Mouse (Mus musculus) left cerebral cortex, adult 18-20 months (tissue): ENCODE measurements at regions not wholly inside any gene's neighbourhood (a gene's known extent, or its start where the extent isn't known, plus 50 kb on each side); places are given as distances from the start of the nearest gene placed in this dataset.
A peak's percentile ranks its signal among the peaks of the same experiment; 100 is the strongest.
"Not testable (repeated sequence)": the region's sequence is repeated elsewhere in the genome, so short reads cannot be mapped to it uniquely, and the experiment has no call there.

Experiments
- DNase-seq, 2 experiments: peaks; one replicate each; pipeline ENCODE4 v3.0.0; 2021 to 2022; ENCODE audit warnings: low spot score in 2 of 2, mixed read lengths in 1 of 2

DNA sequence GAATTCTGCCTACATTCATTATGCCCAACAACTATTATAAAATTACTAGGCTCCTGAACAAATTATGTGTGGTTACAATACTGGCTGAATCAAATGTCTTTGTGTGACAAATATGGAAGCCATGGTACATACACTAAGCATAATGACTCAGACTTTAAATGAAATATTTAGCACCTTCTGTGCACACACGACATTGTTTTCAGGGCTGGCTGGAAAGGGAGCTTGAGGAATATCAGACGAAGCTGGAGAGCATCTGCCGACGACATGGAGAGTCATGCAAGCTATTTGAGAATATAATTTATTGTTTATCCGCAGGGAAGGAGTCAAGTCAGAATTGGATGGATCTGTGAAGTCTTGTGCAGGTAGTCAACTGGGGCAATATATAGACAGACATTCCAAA is 955.4 kb upstream of the Gm10801 start:
- DNase-seq, result peak; percentile 6 to 12

DNA sequence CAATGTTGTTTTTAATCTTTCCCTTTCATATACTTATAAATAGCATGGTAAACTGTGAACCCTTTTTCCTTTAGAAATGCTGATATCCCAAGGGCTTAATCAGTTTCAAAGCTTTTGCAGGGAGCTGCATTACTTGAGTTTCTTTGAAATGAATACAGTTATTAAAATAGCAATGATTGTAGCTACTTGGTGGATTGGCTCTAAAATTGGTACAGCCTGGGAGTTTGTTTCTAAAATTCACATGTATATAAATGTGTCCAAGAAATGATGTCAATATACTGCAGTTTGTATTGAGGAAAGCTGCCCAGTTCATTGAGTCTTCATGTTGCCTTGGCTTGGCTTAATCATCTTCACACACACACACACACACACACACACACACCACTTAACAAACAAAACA is 954.8 kb upstream of the Gm10801 start:
- no peak for DNase-seq

DNA sequence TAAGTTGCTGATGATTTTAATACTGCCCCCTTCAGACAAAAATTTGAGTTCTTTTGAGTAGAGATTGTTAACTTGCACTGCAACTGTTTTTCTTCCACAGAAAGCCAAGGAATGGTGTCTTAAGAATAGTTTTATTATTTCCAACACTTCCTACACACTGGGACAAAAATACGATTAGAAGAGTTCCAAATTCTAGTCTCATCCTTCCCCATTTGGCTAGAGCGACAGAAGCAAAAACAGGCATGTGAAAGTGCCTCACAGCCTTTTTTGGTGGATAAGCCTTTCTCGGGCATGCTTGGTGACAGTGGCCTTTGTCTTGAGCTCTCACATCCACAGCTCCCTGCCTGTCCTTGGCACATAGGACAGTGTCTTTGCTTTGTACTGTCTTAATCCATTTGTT is 954.3 kb upstream of the Gm10801 start:
- peak; percentile 21 to 29 for DNase-seq

DNA sequence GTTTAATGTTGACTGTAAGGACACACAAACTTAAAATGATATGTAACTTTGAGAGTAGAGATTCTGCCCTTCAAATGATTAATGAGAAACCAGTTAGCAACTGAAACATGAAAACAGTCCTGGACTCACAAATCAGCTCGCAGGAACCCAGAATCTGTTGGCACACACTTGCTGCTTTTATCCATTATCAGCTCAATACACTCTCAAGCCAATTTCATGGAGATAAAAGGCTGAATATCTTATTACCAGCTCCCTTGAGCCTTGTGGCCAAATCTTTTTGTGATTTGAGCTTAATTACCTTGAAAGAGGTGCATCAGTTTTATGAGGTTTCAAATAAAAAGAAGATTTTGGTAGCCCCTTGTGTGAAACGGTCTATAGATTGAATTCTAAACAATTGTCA is 936.9 kb upstream of the Gm10801 start:
- no peak for DNase-seq

DNA sequence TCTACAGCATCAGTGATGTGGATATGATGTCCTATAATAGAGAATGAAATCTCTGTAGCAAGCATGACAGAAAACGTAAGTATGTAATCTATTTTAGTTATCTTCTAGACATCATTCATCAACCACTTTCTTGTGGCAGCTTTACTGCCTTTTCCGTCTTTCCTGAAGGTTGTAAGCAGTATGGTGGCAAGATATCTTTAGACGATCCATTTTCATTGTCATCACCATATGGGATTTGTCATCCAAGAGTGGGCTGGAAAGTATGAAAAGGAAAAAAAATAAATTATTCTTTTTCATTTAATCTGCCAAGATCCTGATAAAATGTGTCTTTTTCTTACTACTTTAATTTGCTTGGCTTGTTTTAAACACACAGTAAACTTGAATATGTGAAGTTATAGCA is 893.2 kb upstream of the Gm10801 start:
- no peak for DNase-seq

DNA sequence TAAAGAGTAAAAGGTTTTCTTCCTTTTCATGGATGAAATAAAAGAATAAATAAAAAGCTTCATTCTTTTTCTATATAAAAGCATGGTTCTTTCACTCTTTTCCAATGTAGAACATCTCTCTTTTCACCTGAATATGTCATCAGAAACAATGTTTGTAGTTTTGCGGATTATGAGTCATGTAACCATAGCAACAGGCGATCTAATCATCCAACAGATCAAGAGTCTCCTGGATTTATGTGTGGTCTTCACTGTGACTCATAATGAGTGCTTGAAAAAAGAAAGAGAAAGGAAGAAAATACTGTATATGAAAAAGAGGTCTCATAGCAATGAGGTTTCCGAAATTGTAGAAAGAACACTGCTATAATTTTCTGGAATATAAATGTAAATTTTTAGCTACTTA is 884.1 kb upstream of the Gm10801 start:
- DNase-seq, result no peak

DNA sequence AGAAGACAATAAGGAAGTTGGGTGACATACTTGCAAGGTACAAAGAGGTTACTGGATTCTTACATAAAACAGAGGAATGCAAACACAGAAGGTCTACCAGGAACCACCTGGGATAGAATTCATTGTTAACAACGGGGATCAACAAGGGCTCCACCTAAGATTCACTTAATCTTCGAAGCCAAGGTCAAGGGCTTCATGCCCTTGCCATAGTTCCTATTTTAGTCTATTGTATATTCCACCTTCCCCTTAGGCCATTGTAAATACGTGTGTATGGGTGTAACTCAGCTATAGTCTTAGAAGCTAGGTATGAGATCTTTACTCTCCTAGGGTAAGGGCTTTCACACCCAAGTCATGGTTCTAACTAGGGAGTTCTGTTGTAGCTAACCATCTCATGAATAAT is 882.0 kb upstream of the Gm10801 start:
- DNase-seq, result not testable (repeated sequence)
